15 mouse cellular contexts compared by ENCODE assay signal in genomic region chr12:83978862-83979261, GRCm38 (mm10). TPM values are rescaled to one million over a fixed set of nuclear protein-coding genes. Genes with fewer than 3 reads are reported as not detected.
"Had no signal": no experiment of that assay in that cellular context is flagged by ENCODE, and none has a peak within 500 bp of the region (broad histone marks: within the 10 kb centered on the region; RNA-seq: fewer than 3 reads in every experiment).

No protein-coding gene starts in this region.

- H3K4me1 ChIP-seq: limb, embryonic 13.5 days; neural tube, embryonic 15.5 days had no signal

- DNase-seq: kidney, postnatal 25 days; layer of hippocampus, adult 9-11 months; layer of hippocampus, postnatal 36 days; lung, adult 2 months; lung, postnatal 36 days; midbrain, embryonic 14.5 days; thymus, postnatal 36 days had no signal

- H3K27me3 ChIP-seq: limb, embryonic 13.5 days; liver, embryonic 15.5 days; neural tube, embryonic 15.5 days had no signal

- H3K4me3 ChIP-seq: limb, embryonic 13.5 days; liver, embryonic 15.5 days; myocyte; neural tube, embryonic 15.5 days had no signal

- H3K36me3 ChIP-seq: limb, embryonic 13.5 days; liver, embryonic 15.5 days; neural tube, embryonic 15.5 days had no signal

- H3K4me2 ChIP-seq: limb, embryonic 13.5 days; liver, embryonic 11.5 days; liver, embryonic 15.5 days; neural tube, embryonic 15.5 days had no signal

- H3K9ac ChIP-seq: limb, embryonic 13.5 days; liver, embryonic 15.5 days; neural tube, embryonic 15.5 days had no signal

- ATAC-seq: lung, postnatal 0 days had no signal

- H3K9me3 ChIP-seq: limb, embryonic 13.5 days; liver, embryonic 15.5 days; neural tube, embryonic 15.5 days had no signal

- H3K27ac ChIP-seq: limb, embryonic 13.5 days; liver, embryonic 15.5 days; neural tube, embryonic 15.5 days had no signal

RNA-seq across cellular contexts. Expression of gene Heatr4, which starts 5.8 kb away (rescaled TPM):
- polyA plus RNA-seq: kidney, embryonic 16.5 days; limb, embryonic 13.5 days; liver, embryonic 11.5 days; liver, embryonic 15.5 days; lung, adult 2 months; lung, postnatal 0 days; midbrain, embryonic 14.5 days; myocyte; neural tube, embryonic 11.5 days; neural tube, embryonic 15.5 days had no signal
